Mouse (Mus musculus): Measurements from ENCODE around the gene Fam120a.

Fam120a gene

GRCm38 (mm10) chr13:48911426-48911825 lies 56.4 kb downstream of the Fam120a start:
- DNase-seq (ENCODE audit: low read depth), result no peak

DNA sequence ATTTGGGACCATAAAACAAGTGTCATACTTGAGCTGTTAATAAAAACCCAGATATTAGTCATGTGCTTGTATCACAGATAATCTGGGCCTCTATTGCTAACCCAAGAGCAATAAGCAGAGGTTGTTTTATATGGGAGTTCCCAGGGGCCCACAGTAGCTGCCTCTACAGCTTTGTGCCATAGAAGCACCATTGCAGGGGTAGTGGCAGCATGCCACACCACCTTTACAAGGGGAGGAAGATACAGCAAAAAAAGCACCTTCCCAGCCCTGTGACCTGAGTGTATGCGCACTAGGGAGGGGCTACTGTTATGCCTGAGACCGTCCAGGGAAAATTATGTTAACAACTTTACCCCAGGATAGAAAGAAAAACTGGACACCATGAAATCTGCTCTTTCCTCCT lies 62.4 kb downstream of the Fam120a start:
- no peak for DNase-seq (ENCODE audit: low read depth)

GRCm38 (mm10) chr13:48895376-48895775 lies 72.4 kb downstream of the Fam120a start:
- DNase-seq (ENCODE audit: low read depth), result no peak

- no peak for DNase-seq (ENCODE audit: low read depth)
Observed at GRCm38 (mm10) chr13:48890260-48890960, 77.4 kb downstream of the Fam120a start.

- DNase-seq (ENCODE audit: low read depth), result peak; percentile 98
Observed at GRCm38 (mm10) chr13:48878534-48878933, 89.3 kb downstream of the Fam120a start.

GRCm38 (mm10) chr13:48877805-48878204 lies 90.0 kb downstream of the Fam120a start:
- DNase-seq (ENCODE audit: low read depth), result no peak

DNA sequence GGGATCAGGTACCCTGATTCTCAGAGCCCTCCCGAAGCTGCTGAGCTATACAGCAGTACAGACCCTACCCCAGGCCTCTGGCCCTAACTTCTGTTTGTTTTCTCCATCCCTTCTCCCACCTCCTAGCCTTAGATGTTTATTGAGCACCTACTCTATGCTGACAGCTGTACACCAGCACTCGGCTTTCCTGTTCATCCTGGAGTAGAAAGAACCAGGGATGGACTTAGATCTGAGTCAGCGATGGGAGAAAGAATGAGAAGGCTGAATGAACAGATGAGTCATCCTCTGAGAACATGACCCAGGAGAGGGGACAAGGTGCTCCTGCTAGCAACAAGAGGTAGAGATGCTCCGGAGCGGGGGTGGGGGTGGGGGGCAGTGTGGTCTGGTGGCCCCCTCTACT lies 95.1 kb downstream of the Fam120a start:
- DNase-seq (ENCODE audit: low read depth), result peak; percentile 45

GRCm38 (mm10) chr13:48871887-48872606 lies 95.8 kb downstream of the Fam120a start:
- no peak for DNase-seq (ENCODE audit: low read depth)

- peak; percentile 51 for DNase-seq (ENCODE audit: low read depth)
Observed at GRCm38 (mm10) chr13:48870771-48871731, 96.8 kb downstream of the Fam120a start, which contains the start of gene Phf2. TSS of gene Phf2 (minus strand) at chr13:48871119.

GRCm38 (mm10) chr13:48869950-48870770 lies 97.7 kb downstream of the Fam120a start:
- DNase-seq (ENCODE audit: low read depth), result peak; percentile 48

DNA sequence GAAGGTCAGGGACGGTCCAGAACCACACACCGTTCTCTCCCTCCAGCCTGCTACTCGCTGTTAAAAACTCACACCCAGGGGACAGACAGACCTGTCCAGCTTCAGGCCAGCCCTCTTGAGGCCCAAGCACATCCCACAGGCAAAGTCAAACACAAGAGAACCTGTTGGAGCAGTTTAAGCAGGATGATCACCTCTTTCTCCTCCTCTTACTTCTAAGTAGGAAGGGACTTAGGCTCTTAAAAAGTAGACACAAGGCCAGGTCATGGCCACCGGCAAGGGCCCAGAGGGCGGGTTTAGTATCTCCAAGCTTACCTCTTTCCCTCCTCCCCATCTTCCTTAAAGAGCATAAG lies 98.2 kb downstream of the Fam120a start:
- peak; percentile 35 for DNase-seq (ENCODE audit: low read depth)

- no peak for DNase-seq (ENCODE audit: low read depth)
Observed at GRCm38 (mm10) chr13:48869088-48869487, 98.7 kb downstream of the Fam120a start.

- no peak for DNase-seq (ENCODE audit: low read depth)
Observed at GRCm38 (mm10) chr13:48864673-48865356, 103.0 kb downstream of the Fam120a start.

DNA sequence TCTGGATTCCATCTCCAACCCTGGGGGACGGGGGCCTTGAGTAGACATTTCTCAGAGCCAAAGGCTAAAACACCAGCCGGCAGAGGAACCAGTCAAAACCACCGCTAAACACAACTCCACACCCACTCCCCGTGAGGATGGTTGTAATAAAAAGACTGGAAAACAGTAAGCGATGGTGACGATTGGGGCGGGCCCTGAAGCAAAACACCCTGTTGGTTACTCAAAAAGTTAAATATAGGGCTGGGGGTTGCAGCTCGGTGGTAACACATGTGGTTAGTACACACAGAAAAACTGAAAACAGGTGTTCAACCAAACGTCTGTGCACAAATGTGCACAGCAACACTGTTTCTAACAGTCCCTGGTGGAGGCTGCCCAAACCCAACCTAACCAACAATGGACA lies 104.3 kb downstream of the Fam120a start:
- no peak for DNase-seq (ENCODE audit: low read depth)

- DNase-seq (ENCODE audit: low read depth), result no peak
Observed at GRCm38 (mm10) chr13:48861913-48862312, 105.9 kb downstream of the Fam120a start.

DNA sequence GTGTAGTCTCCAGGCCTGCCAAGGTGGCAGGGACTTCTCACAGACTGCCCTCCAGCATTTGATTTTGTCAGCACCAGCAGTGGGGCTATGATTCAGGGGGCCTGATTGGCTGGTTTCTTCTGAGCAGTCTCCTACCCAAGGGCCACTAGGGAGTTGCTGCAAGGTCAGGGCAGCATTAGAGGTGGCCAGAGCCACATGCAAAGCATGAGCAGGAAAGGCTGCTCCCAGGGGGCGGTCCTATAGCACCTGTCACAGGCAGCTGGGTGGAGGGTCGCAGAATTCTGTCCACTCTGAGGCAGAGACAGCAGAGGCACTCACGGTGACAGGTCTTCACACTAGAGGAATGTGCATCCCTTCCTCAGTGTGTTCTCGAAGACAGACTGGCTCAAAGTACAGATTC lies 109.0 kb downstream of the Fam120a start:
- no peak for DNase-seq (ENCODE audit: low read depth)

DNA sequence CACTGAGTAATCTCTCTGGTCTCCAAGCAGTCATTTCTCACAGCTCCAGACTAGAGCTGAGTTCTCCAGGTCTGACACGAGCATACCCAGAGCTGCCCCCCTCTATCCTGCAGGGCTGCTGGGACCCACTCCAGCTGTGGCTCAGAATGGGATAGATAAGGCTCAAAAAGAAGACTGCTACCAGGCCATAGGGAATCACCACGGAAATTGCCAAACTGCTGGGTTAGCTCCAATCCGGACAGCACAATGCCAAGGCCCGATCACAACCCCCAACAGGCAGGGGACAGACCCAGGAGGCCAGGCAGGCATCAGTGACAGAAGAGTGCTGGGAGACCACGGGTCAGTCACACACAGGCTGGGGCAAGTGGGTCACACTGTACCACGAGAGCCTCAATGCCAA lies 109.8 kb downstream of the Fam120a start:
- peak; percentile 43 for DNase-seq (ENCODE audit: low read depth)

DNA sequence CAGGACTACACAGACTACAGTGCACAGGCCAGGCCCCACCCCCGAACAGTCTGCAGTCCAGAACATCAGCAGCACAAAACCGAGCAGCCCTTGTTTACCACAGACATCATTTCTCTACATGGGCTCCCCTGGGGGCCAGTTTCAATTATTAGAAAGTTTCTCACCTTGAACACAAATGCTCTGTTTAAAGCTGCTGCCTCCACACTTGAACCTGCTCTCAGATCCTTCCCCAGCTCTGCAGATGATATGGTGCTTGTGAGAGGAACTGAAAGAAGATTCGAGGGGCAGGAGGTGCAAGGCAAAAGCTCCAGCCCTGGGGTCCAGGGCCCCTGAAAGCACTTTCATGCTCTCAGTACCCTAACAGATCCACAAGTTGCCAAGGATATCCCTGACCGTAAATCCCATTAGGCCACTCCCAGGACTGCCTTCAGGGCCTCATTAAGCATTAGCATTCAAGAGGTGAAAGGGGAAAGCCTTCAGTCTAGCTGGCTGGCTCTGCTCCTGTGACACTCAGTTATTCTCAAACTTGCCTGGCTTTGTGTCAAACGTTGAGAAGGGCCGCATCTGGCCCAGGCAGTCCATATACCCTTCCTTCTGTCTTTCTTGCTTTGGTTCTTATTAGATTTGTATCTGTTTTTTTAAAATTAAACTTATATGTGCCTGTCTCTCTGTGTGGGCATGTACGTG lies 110.4 kb downstream of the Fam120a start:
- DNase-seq (ENCODE audit: low read depth), result peak; percentile 17

DNA sequence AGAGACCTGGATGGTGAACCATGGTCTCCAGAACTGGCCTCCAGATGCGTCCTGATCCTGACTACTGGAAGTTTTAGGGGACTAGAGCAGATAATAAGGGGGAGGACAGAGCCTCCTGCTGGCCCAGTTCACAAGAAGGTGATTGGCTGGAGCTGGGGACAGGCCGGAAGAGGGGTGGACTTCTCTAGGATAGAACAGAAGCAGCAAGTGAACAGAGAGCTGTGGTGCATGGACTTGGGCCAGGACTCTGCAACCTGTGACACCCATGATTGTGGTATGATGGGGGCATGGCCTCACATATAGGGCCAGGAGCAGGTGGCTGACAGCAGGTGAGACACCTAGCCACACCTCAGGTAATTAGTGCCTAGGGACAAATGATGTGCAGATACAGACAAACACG lies 113.9 kb downstream of the Fam120a start:
- DNase-seq (ENCODE audit: low read depth), result no peak

DNA sequence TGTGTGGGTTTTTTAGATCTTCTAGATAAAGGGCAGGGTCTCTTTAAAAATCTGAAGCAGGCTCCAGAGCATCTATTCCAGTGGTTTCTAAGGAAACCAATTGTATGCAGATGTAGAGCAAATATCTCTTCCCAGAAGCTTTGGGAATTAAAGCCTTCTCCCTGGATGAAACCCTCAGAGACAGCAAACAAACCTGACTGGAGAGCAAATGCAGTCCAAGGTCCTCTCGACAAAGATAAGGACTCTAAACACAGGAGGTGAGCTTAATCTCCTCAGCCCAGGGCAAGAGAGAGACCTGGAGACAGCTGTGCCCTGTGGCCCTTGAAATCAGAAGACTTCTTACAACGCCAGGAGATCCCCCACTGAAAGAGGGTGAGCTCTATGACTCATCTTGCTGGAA lies 114.3 kb downstream of the Fam120a start:
- DNase-seq (ENCODE audit: low read depth), result peak; percentile 23
